ENCODE assay signal across 28 mouse cellular contexts in the genomic region with DNA sequence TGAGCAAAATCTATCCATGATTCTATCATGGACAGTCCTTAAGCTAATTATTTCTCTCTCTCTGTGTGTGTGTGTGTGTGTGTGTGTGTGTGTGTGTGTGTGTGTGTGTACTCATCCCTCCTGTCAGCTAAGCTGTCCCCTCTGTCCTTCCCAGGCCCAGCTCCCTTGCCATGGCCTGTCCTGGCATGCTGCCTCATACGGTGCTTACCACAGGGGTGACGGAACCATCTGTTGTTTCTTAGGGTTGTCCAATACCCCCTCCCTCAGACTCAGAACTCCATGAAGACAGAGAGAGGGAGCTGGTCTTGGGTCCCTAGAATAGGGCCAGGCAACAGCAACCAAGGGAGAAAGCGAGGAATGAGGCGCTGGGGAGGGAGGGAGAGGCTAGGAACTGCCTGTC. TPM values are rescaled to one million over a fixed set of nuclear protein-coding genes. Genes with fewer than 3 reads are reported as not detected.
DNase-seq lines count a peak whose midpoint lies in the region; ATAC-seq and TF ChIP-seq lines count a peak whose summit lies in the region.
"Had no signal": no experiment of that assay in that cellular context is flagged by ENCODE, and none has a peak within 500 bp of the region (broad histone marks: within the 10 kb centered on the region; RNA-seq: fewer than 3 reads in every experiment).

No protein-coding gene starts in this region.

- H3K27ac ChIP-seq in cerebellum, adult 2 months (ENCODE audit: insufficient read depth, low read length), result peak overlapping the region; percentile 23; the same call in 1 of the 2 replicates
- H3K27ac ChIP-seq: embryonic facial prominence, embryonic 15.5 days; heart, embryonic 13.5 days; neural tube, embryonic 15.5 days; stomach, embryonic 15.5 days had no signal

- no peak overlapping the region for H3K4me3 ChIP-seq in cerebellum, adult 2 months (replicated peaks; ENCODE audit: insufficient read depth, low read depth, low read length)
- H3K4me3 ChIP-seq: embryonic facial prominence, embryonic 15.5 days; heart, embryonic 13.5 days; hindbrain, embryonic 13.5 days; neural tube, embryonic 15.5 days; stomach, embryonic 15.5 days had no signal

- peak; percentile 64 to 76 for DNase-seq in adrenal gland, adult (ENCODE audit: inconsistent age in 2 of 2, low spot score in 1 of 2)
- no peak for DNase-seq in adrenal gland, postnatal 4 days (ENCODE audit: low spot score in 2 of 2)
- DNase-seq in adrenal gland, postnatal 25 days, result peak; percentile 69
- peak; percentile 76 to 84 for DNase-seq in cerebellum, adult 2 months
- DNase-seq in cerebellum, postnatal 25 days, result peak; percentile 82 to 87
- no peak for DNase-seq in right cerebral cortex, adult 2 months (ENCODE audit: low spot score in 2 of 2)
- DNase-seq: gastrocnemius, postnatal 10 days; heart, adult 18-20 months; heart, postnatal 14 days; kidney, adult 2 months; kidney, postnatal 10 days; right cerebral cortex, adult 18-20 months; thymus, adult 18-20 months; thymus, postnatal 36 days had no signal

- H3K27me3 ChIP-seq in cerebellum, adult 2 months (ENCODE audit: control insufficient read depth, insufficient read depth, low read length), result no peaks in the 10 kb centered on the region
- H3K27me3 ChIP-seq: hindbrain, embryonic 13.5 days; neural tube, embryonic 15.5 days; stomach, embryonic 15.5 days had no signal

- ATAC-seq in granulocyte monocyte progenitor cell, adult 5-6 weeks (replicated peaks; ENCODE audit: poor library complexity, severe bottlenecking), result no peak
- ATAC-seq: activated CD4-positive, CD25-positive, alpha-beta regulatory T cell, adult 4 months; forebrain, embryonic 14.5 days; inflammation-experienced regulatory T-cells, adult 6 months; lung, postnatal 0 days had no signal

- WGBS in cerebellum, adult 2 months, result 41% methylated on average over 4 of the region's 4 CpGs

- TF ChIP-seq CTCF in cerebellum, adult 2 months (IDR thresholded peaks at IDR 0.05; ENCODE audit: borderline replicate concordance, insufficient read depth, low read depth, low read length), result no peak

- TF ChIP-seq POLR2A in cerebellum, adult 2 months (IDR thresholded peaks at IDR 0.05; ENCODE audit: borderline replicate concordance, insufficient read depth, low read length), result no peak

- H3K4me1 ChIP-seq in cerebellum, adult 2 months (ENCODE audit: control insufficient read depth, insufficient read depth, low read length), result peaks cover 54% of the 10 kb centered on the region

RNA-seq across cellular contexts. Expression of a gene that starts 14.2 kb away (rescaled TPM):
- 100 to 1,000 TPM; 101 to 103 TPM for total RNA-seq in adrenal gland, postnatal 4 days (2021)
- total RNA-seq in adrenal gland, postnatal 25 days (2021), result 182 and 190 TPM in 2 replicates
- 30.3 and 35.1 TPM in 2 replicates for polyA plus RNA-seq in cerebellum, adult 2 months (2012; rRNA removed)
- total RNA-seq in granulocyte monocyte progenitor cell, adult 5-6 weeks (2014; fragmentation: Nextera tagmentation), result not detected in 2 replicates
- not detected in 2 replicates for total RNA-seq in granulocyte monocyte progenitor cell, adult 5-6 weeks (2017)
- polyA plus RNA-seq: activated CD4-positive, CD25-positive, alpha-beta regulatory T cell, adult 4 months; inflammation-experienced regulatory T-cells, adult 6 months had no signal

RNA-seq across cellular contexts. Expression of a gene that starts 50.9 kb away (rescaled TPM):
- total RNA-seq in adrenal gland, postnatal 4 days (2021), result not detected
- total RNA-seq in adrenal gland, postnatal 25 days (2021), result not detected in 2 replicates
- polyA plus RNA-seq in cerebellum, adult 2 months (2012; rRNA removed), result 0.60 and 0.79 TPM in 2 replicates
- total RNA-seq in granulocyte monocyte progenitor cell, adult 5-6 weeks (2014; fragmentation: Nextera tagmentation), result not detected in 2 replicates
- total RNA-seq in granulocyte monocyte progenitor cell, adult 5-6 weeks (2017), result not detected in 2 replicates
- total RNA-seq: gastrocnemius, postnatal 10 days; heart, adult 18-20 months; heart, postnatal 14 days; liver, adult 2 months had no signal
- polyA plus RNA-seq: activated CD4-positive, CD25-positive, alpha-beta regulatory T cell, adult 4 months; embryonic facial prominence, embryonic 15.5 days; forebrain, embryonic 14.5 days; heart, embryonic 13.5 days; hindbrain, embryonic 13.5 days; inflammation-experienced regulatory T-cells, adult 6 months; kidney, adult 2 months; limb, embryonic 11.5 days; liver, adult 2 months; liver, embryonic 16.5 days; lung, postnatal 0 days; midbrain, embryonic 11.5 days; neural tube, embryonic 15.5 days; stomach, embryonic 15.5 days had no signal

Comparison
In these comparisons a context has a peak if more than half of its experiments do, and no peak if none do; other contexts are left out.
1. DNase-seq: peak in adrenal gland, adult (2 of 2), adrenal gland, postnatal 25 days (single experiment), cerebellum, adult 2 months (2 of 2) and cerebellum, postnatal 25 days (2 of 2); none in adrenal gland, postnatal 4 days (0 of 2) and right cerebral cortex, adult 2 months (0 of 2).
2. RNA of a gene that starts 14.2 kb away (total RNA-seq): 182 to 190 TPM in adrenal gland, postnatal 25 days and 101 to 103 TPM in adrenal gland, postnatal 4 days; not detected in granulocyte monocyte progenitor cell, adult 5-6 weeks; every median in the first group is over 100 times any median in the second.